9 mouse cellular contexts compared by ENCODE assay signal in genomic region chr2:165613741-165614339, GRCm38 (mm10). TPM values are rescaled to one million over a fixed set of nuclear protein-coding genes. Genes with fewer than 3 reads are reported as not detected.
DNase-seq lines count a peak whose midpoint lies in the region; ATAC-seq and TF ChIP-seq lines count a peak whose summit lies in the region.
"Had no signal": no experiment of that assay in that cellular context is flagged by ENCODE, and none has a peak within 500 bp of the region (broad histone marks: within the 10 kb centered on the region; RNA-seq: fewer than 3 reads in every experiment).

No protein-coding gene starts in this region.

- TF ChIP-seq POLR2A in lung, adult 2 months (IDR thresholded peaks at IDR 0.05; ENCODE audit: borderline replicate concordance, extremely low read depth, low read depth, low read length): no peak

- no peaks in the 10 kb centered on the region for H3K9me3 ChIP-seq in neural tube, embryonic 15.5 days (replicated peaks)

- TF ChIP-seq CTCF in lung, adult 2 months (IDR thresholded peaks at IDR 0.05; ENCODE audit: insufficient read depth, low read length): no peak

- H3K4me1 ChIP-seq in lung, adult 2 months (ENCODE audit: control insufficient read depth, insufficient read depth, low read length): no peaks in the 10 kb centered on the region
- H3K4me1 ChIP-seq in neural tube, embryonic 15.5 days: peaks cover 6% of the 10 kb centered on the region

- H3K9ac ChIP-seq in neural tube, embryonic 15.5 days (replicated peaks): no peak overlapping the region
- H3K9ac ChIP-seq: liver, postnatal 0 days had no signal

- no peak for ATAC-seq in frontal cortex, adult (ENCODE audit: low TSS enrichment)
- no peak for ATAC-seq in neural tube, embryonic 15.5 days (ENCODE audit: low FRiP score)
- ATAC-seq: liver, postnatal 0 days had no signal

- no peak overlapping the region for H3K4me2 ChIP-seq in neural tube, embryonic 15.5 days

- WGBS in lung, adult 2 months: 70% methylated on average over 13 of the region's 13 CpGs
- 67% methylated on average over 13 of the region's 13 CpGs for WGBS in neural tube, embryonic 15.5 days

- H3K36me3 ChIP-seq in neural tube, embryonic 15.5 days: no peaks in the 10 kb centered on the region

- no peaks in the 10 kb centered on the region for H3K27me3 ChIP-seq in neural tube, embryonic 15.5 days (replicated peaks)

- DNase-seq in frontal cortex, postnatal 36 days (ENCODE audit: low spot score in 2 of 2): peak; percentile 8 to 12
- DNase-seq in right cerebral cortex, adult 18-20 months: peak; percentile 12
- no peak for DNase-seq in right cerebral cortex, postnatal 14 days
- DNase-seq in kidney, postnatal 25 days: peak; percentile 21 to 82
- DNase-seq in cerebellum, postnatal 14 days: no peak
- DNase-seq in lung, adult 2 months: no peak
- DNase-seq: liver, postnatal 0 days had no signal

- H3K27ac ChIP-seq in neural tube, embryonic 15.5 days (replicated peaks): no peak overlapping the region

- no peak overlapping the region for H3K4me3 ChIP-seq in lung, adult 2 months (replicated peaks; ENCODE audit: extremely low read depth, low read depth, low read length)
- no peak overlapping the region for H3K4me3 ChIP-seq in neural tube, embryonic 15.5 days (replicated peaks)

RNA-seq across cellular contexts. Expression of gene Eya2, which starts 19.0 kb away (rescaled TPM):
- polyA plus RNA-seq in lung, adult 2 months (2012; rRNA removed): 67.0 and 89.3 TPM in 2 replicates
- 5.2 and 11.3 TPM in 2 replicates for polyA plus RNA-seq in neural tube, embryonic 15.5 days (2015; fragmentation: Nextera tagmentation; extraction: Ambion mirVana)

Comparison
In these comparisons a context has a peak if more than half of its experiments do, and no peak if none do; other contexts are left out.
1. DNase-seq: peak in frontal cortex, postnatal 36 days (2 of 2), right cerebral cortex, adult 18-20 months (single experiment) and kidney, postnatal 25 days (2 of 2); none in right cerebral cortex, postnatal 14 days (single experiment), cerebellum, postnatal 14 days (0 of 2) and lung, adult 2 months (single experiment).